Mouse (Mus musculus): ENCODE data around the gene Lipc.
"Not testable (repeated sequence)": the region's sequence is repeated elsewhere in the genome, so short reads cannot be mapped to it uniquely, and the experiment has no call there.

Lipc gene

DNA sequence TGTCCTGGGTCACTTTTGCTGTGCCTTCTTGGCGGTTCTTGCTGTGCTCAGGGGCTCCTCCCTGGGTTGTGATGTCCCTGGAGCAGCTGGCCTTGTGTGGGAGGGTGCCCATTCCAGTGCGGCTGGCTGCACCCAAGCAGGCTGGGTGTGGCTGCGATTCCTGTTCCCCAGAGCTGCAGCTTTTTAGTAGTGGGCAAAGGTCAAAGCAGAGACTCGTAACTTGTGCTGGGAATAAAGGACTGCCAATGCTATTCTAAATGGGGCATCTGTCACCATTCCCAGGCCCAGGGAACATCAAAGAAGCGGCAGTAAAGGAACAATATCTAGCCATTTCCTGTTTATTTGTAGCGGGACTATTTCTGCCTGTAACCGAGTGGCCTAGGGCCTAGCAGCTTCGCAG is 88.7 kb downstream of the Lipc start:
- DNase-seq (ENCODE audit: low spot score in 2 of 2): no peak

GRCm38 (mm10) chr9:70859233-70859632 is 92.8 kb downstream of the Lipc start:
- DNase-seq (ENCODE audit: low spot score in 2 of 2): no peak

DNA sequence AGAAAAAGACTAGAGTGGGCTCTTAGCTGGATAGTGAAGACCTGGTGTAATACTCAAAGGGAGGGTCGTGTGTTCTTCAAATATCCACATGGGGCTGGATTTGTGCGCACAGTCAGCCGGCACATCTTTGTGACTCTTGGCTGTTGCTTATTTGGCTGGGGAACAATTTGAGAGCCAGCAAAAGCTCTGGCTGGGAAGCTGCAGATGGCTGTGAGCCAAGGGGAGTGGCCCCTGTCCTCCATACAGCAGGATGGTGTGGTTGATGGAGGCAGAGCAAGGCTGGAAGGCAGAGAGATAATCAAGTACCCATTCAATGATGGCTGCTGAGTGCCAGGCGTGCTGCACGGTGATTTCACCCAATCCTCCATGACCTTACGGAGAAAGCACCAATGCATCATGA is 96.2 kb downstream of the Lipc start:
- DNase-seq (ENCODE audit: low spot score in 2 of 2): no peak

- DNase-seq (ENCODE audit: low spot score in 2 of 2): no peak
Measured at GRCm38 (mm10) chr9:70854950-70855349, 97.1 kb downstream of the Lipc start.

GRCm38 (mm10) chr9:70853081-70853480 is 98.9 kb downstream of the Lipc start:
- not testable (repeated sequence) for DNase-seq (ENCODE audit: low spot score in 2 of 2)

- no peak for DNase-seq (ENCODE audit: low spot score in 2 of 2)
Measured at GRCm38 (mm10) chr9:70851533-70851932, 100.5 kb downstream of the Lipc start.

DNA sequence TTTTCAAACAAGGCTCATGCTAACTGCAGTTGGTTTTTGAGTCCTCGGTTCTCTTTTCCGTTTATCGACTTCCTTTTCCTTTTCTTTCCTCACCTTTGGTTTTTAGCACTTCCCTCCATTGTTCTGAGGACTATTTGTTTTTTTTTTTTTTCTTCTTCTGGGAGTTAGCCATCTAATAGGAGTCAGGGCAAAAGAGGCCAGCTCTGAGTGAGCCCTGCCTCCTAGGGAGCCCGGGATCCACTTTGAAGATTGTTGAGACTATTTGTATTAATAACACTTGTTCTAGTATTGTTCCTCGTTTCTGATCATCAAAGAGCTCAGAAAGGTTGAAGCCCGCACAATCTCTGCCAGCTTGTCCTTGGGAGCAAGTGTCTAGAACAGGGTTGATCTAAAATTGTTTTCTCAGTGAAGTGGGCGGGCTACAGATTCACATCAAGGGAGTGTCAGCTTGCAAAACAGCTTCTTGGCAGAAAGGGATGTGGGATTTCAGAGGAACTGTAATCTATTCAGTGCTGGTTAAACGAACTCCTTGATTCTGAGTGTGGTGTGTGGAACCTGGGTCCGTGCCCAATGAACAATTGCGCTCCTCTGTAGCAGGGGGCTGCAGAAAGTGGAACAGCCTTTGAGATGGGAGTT is 103.8 kb downstream of the Lipc start:
- DNase-seq (ENCODE audit: low spot score in 2 of 2): peak in 1 of 2 experiments; percentile 32

- DNase-seq (ENCODE audit: low spot score in 2 of 2): no peak
Measured at GRCm38 (mm10) chr9:70847627-70848051, 104.4 kb downstream of the Lipc start.

DNA sequence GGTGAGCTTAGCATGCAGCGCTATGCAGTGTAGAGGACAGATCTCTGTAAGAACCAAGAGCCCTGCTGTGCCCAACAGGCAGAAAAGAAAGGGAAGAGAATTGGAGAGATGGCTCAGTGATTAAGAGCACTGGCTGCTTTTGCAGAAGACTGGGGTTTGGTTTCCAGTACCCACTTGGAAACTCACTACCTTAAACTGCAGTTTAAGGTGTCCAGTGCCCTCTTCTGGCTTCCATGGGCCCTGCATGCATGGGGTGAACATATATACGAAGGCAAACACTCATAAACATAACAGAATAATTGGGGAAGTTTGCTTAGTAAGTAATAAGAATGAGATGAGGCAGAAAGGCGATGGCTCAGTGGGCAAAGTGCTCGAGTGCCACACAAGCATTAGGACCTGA is 108.8 kb downstream of the Lipc start:
- DNase-seq (ENCODE audit: low spot score in 2 of 2): no peak

- no peak for DNase-seq (ENCODE audit: low spot score in 2 of 2)
Measured at GRCm38 (mm10) chr9:70842300-70842941, 109.6 kb downstream of the Lipc start.

DNA sequence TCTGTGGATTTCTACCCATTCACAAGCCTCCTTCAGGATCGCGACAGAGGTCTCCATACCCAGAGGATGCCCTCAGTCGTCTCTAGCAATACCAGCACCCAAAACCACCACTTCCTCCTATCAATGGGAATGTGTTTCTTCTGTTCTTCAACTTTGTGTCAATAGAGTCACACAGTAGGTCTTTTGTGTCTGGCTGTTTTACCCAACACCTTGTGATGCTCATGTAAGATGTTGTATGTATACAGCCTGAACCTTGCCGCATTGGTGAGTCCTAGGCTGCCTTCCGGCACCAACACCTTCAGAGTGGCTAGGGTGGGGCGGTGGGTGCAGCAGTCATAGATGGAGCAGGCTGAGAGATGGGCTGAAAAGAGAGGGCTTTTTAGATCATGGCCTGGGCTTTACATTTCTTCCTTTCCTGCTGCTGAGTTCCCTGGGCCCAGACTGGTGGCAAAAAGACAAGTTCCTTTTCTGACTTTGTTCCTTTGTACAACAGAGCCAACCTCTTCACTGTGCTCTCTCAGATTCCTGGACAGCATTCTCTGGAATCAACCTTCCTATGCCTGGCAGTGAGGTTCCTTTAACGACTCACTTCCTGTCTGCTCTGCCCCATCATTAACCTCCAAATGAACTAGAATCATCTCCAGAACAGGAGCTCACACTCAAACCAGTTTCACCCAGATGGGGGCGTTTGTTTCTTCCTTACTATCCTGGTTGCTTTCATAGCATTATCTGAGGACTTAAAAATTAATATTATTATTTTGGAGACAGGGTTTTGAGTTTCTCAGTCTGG is 110.4 kb downstream of the Lipc start:
- no peak for DNase-seq (ENCODE audit: low spot score in 2 of 2)

DNA sequence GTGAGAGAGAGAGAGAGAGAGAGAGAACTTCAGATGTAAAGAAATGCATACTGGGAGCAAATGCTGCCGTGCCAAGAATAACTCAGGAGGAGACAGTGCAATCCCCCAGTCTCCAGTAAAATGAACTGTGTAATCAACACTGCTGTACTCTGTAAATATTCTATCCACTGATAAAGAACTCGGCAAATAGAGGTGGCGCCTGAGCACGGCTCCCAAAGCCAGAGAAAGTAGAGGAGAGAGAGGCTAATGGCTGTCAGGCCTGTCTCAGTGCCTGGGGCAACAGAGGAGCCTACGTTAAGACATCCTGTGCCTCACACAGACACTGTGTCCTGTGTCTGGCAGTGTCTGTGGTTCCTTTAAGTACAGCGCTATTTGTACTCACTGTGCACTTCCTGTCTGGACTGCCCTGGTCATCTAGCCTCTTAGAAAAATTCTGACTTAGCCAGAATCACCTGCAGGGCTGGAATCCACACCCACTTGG is 111.1 kb downstream of the Lipc start:
- DNase-seq (ENCODE audit: low spot score in 2 of 2): no peak

GRCm38 (mm10) chr9:70838132-70838911 is 113.7 kb downstream of the Lipc start:
- DNase-seq (ENCODE audit: low spot score in 2 of 2): no peak

GRCm38 (mm10) chr9:70834730-70835154 is 117.3 kb downstream of the Lipc start:
- DNase-seq (ENCODE audit: low spot score in 2 of 2): peak; percentile 17 to 18

GRCm38 (mm10) chr9:70834217-70834616 is 117.8 kb downstream of the Lipc start:
- no peak for DNase-seq (ENCODE audit: low spot score in 2 of 2)

DNA sequence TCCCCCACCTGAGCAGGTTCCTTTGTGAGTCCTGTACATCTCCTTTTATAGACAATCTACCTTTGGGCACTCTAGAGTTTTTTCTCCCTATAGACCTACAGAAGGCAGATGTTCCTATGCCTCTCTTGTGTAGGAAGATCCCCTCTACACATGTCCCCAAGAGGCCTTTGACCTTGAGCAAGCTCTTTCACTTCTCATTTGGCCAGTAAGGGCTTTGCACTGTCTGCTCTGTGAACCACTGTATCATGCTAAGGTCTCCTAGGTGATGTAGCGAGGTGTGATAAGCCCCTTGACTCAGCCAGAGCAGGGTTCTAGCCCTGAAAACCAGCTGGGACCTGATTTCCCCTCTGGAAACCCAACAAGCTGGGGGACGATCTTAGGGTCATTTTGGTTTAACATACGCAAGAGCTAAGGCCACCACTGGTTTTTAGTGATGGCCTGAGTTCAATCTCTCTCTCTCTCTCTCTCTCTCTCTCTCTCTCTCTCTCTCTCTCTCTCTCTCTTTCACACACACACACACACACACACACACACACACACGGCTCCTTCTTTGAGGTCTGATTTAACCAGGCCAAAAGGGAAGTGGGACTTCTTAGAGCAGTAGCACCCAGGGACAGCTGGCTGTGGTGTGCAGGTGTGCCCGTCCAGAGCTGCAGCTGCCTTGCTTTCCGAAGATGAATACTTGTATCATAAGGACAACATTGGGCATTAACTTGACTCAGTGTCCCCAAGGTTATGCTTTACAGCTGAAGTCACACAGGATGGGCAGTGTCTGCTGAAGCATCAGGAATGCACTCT is 118.7 kb downstream of the Lipc start:
- no peak for DNase-seq (ENCODE audit: low spot score in 2 of 2)

GRCm38 (mm10) chr9:70832231-70832630 is 119.8 kb downstream of the Lipc start:
- no peak for DNase-seq (ENCODE audit: low spot score in 2 of 2)

DNA sequence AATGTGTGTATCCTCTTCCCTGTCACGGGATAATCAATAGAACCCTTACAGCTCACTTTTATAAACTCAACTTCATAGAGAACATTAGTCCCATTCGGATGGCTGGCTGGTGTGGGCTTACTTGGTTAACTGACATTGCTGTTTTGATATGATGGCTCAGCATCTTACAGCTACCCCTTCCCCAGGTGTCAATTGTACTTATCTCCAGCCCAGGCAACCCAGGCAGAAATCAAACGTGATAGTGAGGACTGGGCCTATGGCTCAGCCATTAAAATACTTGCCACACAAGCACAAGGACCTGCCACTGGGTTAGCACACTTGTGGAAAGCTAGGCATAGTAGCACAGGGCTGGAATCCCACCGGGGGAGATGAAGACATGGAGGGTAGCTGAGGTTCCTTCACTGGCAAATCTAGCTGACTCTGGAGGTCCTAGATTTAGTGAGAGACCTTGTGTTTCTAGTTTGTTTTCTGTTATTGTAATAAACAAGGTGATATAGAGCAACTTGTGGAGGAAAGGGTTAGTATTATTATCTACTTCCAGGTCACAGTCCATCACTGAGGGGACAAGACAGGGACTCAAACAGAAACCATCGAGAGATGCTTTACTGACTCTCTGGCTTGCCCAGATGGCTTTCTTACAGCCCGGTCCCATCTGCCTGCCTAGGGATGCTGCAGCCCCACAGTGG is 121.0 kb downstream of the Lipc start:
- no peak for DNase-seq (ENCODE audit: low spot score in 2 of 2)

GRCm38 (mm10) chr9:70829784-70830488 is 122.1 kb downstream of the Lipc start:
- DNase-seq (ENCODE audit: low spot score in 2 of 2): no peak

- DNase-seq (ENCODE audit: low spot score in 2 of 2): no peak
Measured at GRCm38 (mm10) chr9:70827911-70828310, 124.1 kb downstream of the Lipc start.
